Mouse (Mus musculus) lung, adult 2 months (tissue): ENCODE data around the gene Dolk.

Experiments used
- CTCF ChIP-seq: fragments of 200-500 bp; IDR thresholded peaks from 2 replicates; pipeline ENCODE4 v1.5.1; 2011; ENCODE audit warnings: mild to moderate bottlenecking, low read length, control low read depth; ENCODE audit not compliant: insufficient read depth
- POLR2A ChIP-seq: fragments of 200-500 bp; IDR thresholded peaks from 2 replicates; pipeline ENCODE4 v1.6.1; 2011; ENCODE audit warnings: low read depth, mild to moderate bottlenecking, control low read depth, low read length, borderline replicate concordance; ENCODE audit errors: extremely low read depth

DNA sequence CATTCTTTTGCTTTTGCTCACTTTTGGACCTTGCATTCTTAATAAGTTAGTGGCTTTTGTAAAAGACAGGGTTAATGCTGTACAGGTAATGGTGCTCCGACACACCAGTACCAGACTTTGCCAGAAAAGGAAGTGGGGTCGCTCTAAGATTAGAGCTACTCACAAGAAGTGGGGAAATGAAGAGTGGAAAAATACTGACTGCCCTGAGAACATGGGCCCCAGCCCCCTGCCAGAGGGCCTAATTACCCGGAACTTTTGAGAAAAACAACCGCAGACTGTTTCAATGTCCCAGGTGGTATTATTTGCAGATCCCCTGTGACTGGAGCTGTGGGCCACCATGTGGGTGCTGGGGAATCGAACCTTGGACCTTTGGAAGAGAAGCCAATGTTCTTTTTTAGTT is 50.5 kb downstream of the Dolk start:
- TF ChIP-seq POLR2A (no peak), CTCF (no peak)
